Mouse (Mus musculus): ENCODE measurements at regions not wholly inside any gene's neighbourhood (a gene's known extent, or its start where the extent isn't known, plus 50 kb on each side); places are given as distances from the start of the nearest gene placed in this dataset.

GRCm38 (mm10) chr15:67890612-67891304 lies 1390.0 kb upstream of the Lrrc6 start:
- Histone ChIP-seq H3K4me3 (no peak overlapping the region), H3K9me3 (no peaks in the 10 kb centered on the region), H3K36me3 (replicated peaks) (no peaks in the 10 kb centered on the region), H3K4me1 (no peaks in the 10 kb centered on the region), H3K27ac (replicated peaks) (no peak overlapping the region), H3K27me3 (replicated peaks; ENCODE audit: low read depth, poor library complexity, severe bottlenecking) (no peaks in the 10 kb centered on the region)
- whole genome bisulfite sequencing: 80% methylated on average over 3 of the region's 3 CpGs
- no peak for DNase-seq (ENCODE audit: low spot score)

GRCm38 (mm10) chr15:67888548-67888947 lies 1387.8 kb upstream of the Lrrc6 start:
- Histone ChIP-seq H3K4me1 (no peaks in the 10 kb centered on the region), H3K4me3 (no peak overlapping the region), H3K36me3 (replicated peaks) (no peaks in the 10 kb centered on the region), H3K9me3 (no peaks in the 10 kb centered on the region), H3K27ac (replicated peaks) (no peak overlapping the region), H3K27me3 (replicated peaks; ENCODE audit: low read depth, poor library complexity, severe bottlenecking) (no peaks in the 10 kb centered on the region)
- no peak for DNase-seq (ENCODE audit: low spot score)

GRCm38 (mm10) chr15:67855291-67855690 lies 1354.6 kb upstream of the Lrrc6 start:
- Histone ChIP-seq H3K4me1 (no peaks in the 10 kb centered on the region), H3K27me3 (replicated peaks; ENCODE audit: low read depth, poor library complexity, severe bottlenecking) (no peaks in the 10 kb centered on the region), H3K36me3 (replicated peaks) (no peaks in the 10 kb centered on the region), H3K27ac (replicated peaks) (no peak overlapping the region), H3K9me3 (no peaks in the 10 kb centered on the region), H3K4me3 (no peak overlapping the region)
- 89% methylated on average over 1 of the region's 1 CpGs for WGBS
- no peak for DNase-seq (ENCODE audit: low spot score)

- Histone ChIP-seq H3K27me3 (replicated peaks; ENCODE audit: low read depth, poor library complexity, severe bottlenecking) (no peaks in the 10 kb centered on the region), H3K27ac (replicated peaks) (no peak overlapping the region), H3K9me3 (no peaks in the 10 kb centered on the region), H3K4me3 (no peak overlapping the region), H3K4me1 (no peaks in the 10 kb centered on the region), H3K36me3 (replicated peaks) (no peaks in the 10 kb centered on the region)
- no peak for DNase-seq (ENCODE audit: low spot score)
- WGBS: 71% methylated on average over 3 of the region's 3 CpGs
Observed at GRCm38 (mm10) chr15:67850118-67850517, 1349.4 kb upstream of the Lrrc6 start.

GRCm38 (mm10) chr15:67845707-67846106 lies 1345.0 kb upstream of the Lrrc6 start:
- no peak overlapping the region for H3K4me3 ChIP-seq
- no peak overlapping the region for H3K27ac ChIP-seq (replicated peaks)
- DNase-seq (ENCODE audit: low spot score): no peak
- no peaks in the 10 kb centered on the region for H3K36me3 ChIP-seq (replicated peaks)
- H3K4me1 ChIP-seq: no peaks in the 10 kb centered on the region
- 82% methylated on average over 2 of the region's 2 CpGs for WGBS
- no peaks in the 10 kb centered on the region for H3K27me3 ChIP-seq (replicated peaks; ENCODE audit: low read depth, poor library complexity, severe bottlenecking)
- H3K9me3 ChIP-seq: no peaks in the 10 kb centered on the region

GRCm38 (mm10) chr15:67840671-67841070 lies 1340.0 kb upstream of the Lrrc6 start:
- DNase-seq (ENCODE audit: low spot score): no peak
- H3K9me3 ChIP-seq: no peaks in the 10 kb centered on the region
- H3K36me3 ChIP-seq (replicated peaks): no peaks in the 10 kb centered on the region
- 79% methylated on average over 3 of the region's 3 CpGs for WGBS
- H3K27ac ChIP-seq (replicated peaks): no peak overlapping the region
- H3K4me3 ChIP-seq: no peak overlapping the region
- no peaks in the 10 kb centered on the region for H3K27me3 ChIP-seq (replicated peaks; ENCODE audit: low read depth, poor library complexity, severe bottlenecking)
- H3K4me1 ChIP-seq: peaks cover 8% of the 10 kb centered on the region; the same call in 1 of the 2 replicates

- WGBS: 85% methylated on average over 4 of the region's 4 CpGs
- H3K27ac ChIP-seq (replicated peaks): no peak overlapping the region
- no peaks in the 10 kb centered on the region for H3K27me3 ChIP-seq (replicated peaks; ENCODE audit: low read depth, poor library complexity, severe bottlenecking)
- H3K4me1 ChIP-seq: no peaks in the 10 kb centered on the region
- no peaks in the 10 kb centered on the region for H3K36me3 ChIP-seq (replicated peaks)
- no peak for DNase-seq (ENCODE audit: low spot score)
- H3K4me3 ChIP-seq: no peak overlapping the region
- H3K9me3 ChIP-seq: no peaks in the 10 kb centered on the region
Observed at GRCm38 (mm10) chr15:67825796-67826484, 1325.2 kb upstream of the Lrrc6 start.

- DNase-seq (ENCODE audit: low spot score): no peak
- Histone ChIP-seq H3K9me3 (no peaks in the 10 kb centered on the region), H3K4me1 (no peaks in the 10 kb centered on the region), H3K27me3 (replicated peaks; ENCODE audit: low read depth, poor library complexity, severe bottlenecking) (no peaks in the 10 kb centered on the region), H3K27ac (replicated peaks) (no peak overlapping the region), H3K4me3 (no peak overlapping the region), H3K36me3 (replicated peaks) (no peaks in the 10 kb centered on the region)
- WGBS: 90% methylated on average over 3 of the region's 3 CpGs
Observed at GRCm38 (mm10) chr15:67823226-67823625, 1322.5 kb upstream of the Lrrc6 start.

GRCm38 (mm10) chr15:67799871-67800270 lies 1299.2 kb upstream of the Lrrc6 start:
- WGBS: 80% methylated on average over 1 of the region's 1 CpGs
- H3K27ac ChIP-seq (replicated peaks): no peak overlapping the region
- no peaks in the 10 kb centered on the region for H3K9me3 ChIP-seq
- no peak for DNase-seq (ENCODE audit: low spot score)
- H3K4me1 ChIP-seq: no peaks in the 10 kb centered on the region
- H3K4me3 ChIP-seq: no peak overlapping the region
- H3K27me3 ChIP-seq (replicated peaks; ENCODE audit: low read depth, poor library complexity, severe bottlenecking): no peaks in the 10 kb centered on the region
- H3K36me3 ChIP-seq (replicated peaks): no peaks in the 10 kb centered on the region

GRCm38 (mm10) chr15:67795578-67795977 lies 1294.9 kb upstream of the Lrrc6 start:
- Histone ChIP-seq H3K27ac (replicated peaks) (no peak overlapping the region), H3K9me3 (no peaks in the 10 kb centered on the region), H3K4me1 (no peaks in the 10 kb centered on the region), H3K4me3 (no peak overlapping the region), H3K27me3 (replicated peaks; ENCODE audit: low read depth, poor library complexity, severe bottlenecking) (no peaks in the 10 kb centered on the region), H3K36me3 (replicated peaks) (no peaks in the 10 kb centered on the region)
- no peak for DNase-seq (ENCODE audit: low spot score)
- 89% methylated on average over 2 of the region's 2 CpGs for WGBS

- no peaks in the 10 kb centered on the region for H3K4me1 ChIP-seq
- no peaks in the 10 kb centered on the region for H3K9me3 ChIP-seq
- H3K27me3 ChIP-seq (replicated peaks; ENCODE audit: low read depth, poor library complexity, severe bottlenecking): no peaks in the 10 kb centered on the region
- H3K4me3 ChIP-seq: no peak overlapping the region
- no peak overlapping the region for H3K27ac ChIP-seq (replicated peaks)
- DNase-seq (ENCODE audit: low spot score): no peak
- no peaks in the 10 kb centered on the region for H3K36me3 ChIP-seq (replicated peaks)
Observed at GRCm38 (mm10) chr15:67792822-67793221, 1292.1 kb upstream of the Lrrc6 start.

- Histone ChIP-seq H3K9me3 (no peaks in the 10 kb centered on the region), H3K4me1 (no peaks in the 10 kb centered on the region), H3K4me3 (no peak overlapping the region), H3K27ac (replicated peaks) (no peak overlapping the region), H3K36me3 (replicated peaks) (no peaks in the 10 kb centered on the region), H3K27me3 (replicated peaks; ENCODE audit: low read depth, poor library complexity, severe bottlenecking) (no peaks in the 10 kb centered on the region)
- DNase-seq (ENCODE audit: low spot score): no peak
Observed at GRCm38 (mm10) chr15:67788587-67788986, 1287.9 kb upstream of the Lrrc6 start.

GRCm38 (mm10) chr15:67785583-67785982 lies 1284.9 kb upstream of the Lrrc6 start:
- 82% methylated on average over 2 of the region's 2 CpGs for WGBS
- no peak for DNase-seq (ENCODE audit: low spot score)
- Histone ChIP-seq H3K4me1 (no peaks in the 10 kb centered on the region), H3K36me3 (replicated peaks) (no peaks in the 10 kb centered on the region), H3K4me3 (no peak overlapping the region), H3K9me3 (no peaks in the 10 kb centered on the region), H3K27me3 (replicated peaks; ENCODE audit: low read depth, poor library complexity, severe bottlenecking) (no peaks in the 10 kb centered on the region), H3K27ac (replicated peaks) (no peak overlapping the region)
